Mouse (Mus musculus): ENCODE measurements at regions not wholly inside any gene's neighbourhood (a gene's known extent, or its start where the extent isn't known, plus 50 kb on each side); places are given as distances from the start of the nearest gene placed in this dataset.

DNA sequence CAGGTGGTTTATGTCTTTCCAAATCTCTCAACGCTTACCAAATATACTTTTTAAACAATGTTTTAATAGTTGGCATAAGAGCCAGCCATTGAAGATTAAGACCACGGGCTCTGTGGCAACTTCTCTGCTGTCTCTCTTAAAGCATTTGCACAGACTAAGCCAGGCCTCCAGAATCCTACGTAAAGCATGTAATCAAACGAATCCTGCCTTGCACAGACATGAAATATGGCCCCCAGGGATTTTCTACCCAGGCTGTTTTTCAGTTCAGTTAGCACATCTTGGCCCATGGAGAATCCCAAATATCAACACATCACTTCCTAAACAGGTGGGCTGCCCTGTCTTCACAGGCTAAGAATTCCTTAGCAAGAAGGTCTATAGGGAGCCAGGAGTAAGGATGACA, 108.9 kb upstream of the Map1b start:
- H3K4me2 ChIP-seq (replicated peaks) = no peak overlapping the region
- no peaks in the 10 kb centered on the region for H3K27me3 ChIP-seq
- H3K9ac ChIP-seq = no peak overlapping the region
- no peaks in the 10 kb centered on the region for H3K36me3 ChIP-seq
- 50% methylated on average over 4 of the region's 4 CpGs for WGBS
- peaks cover 7% of the 10 kb centered on the region; the same call in 1 of the 2 replicates for H3K4me1 ChIP-seq
- H3K4me3 ChIP-seq = no peak overlapping the region
- ATAC-seq (ENCODE audit: insufficient number of reproducible peaks, insufficient read depth, low FRiP score, low TSS enrichment) = no peak; the same call in 1 of the 2 replicates
- no peak overlapping the region for H3K27ac ChIP-seq
- H3K9me3 ChIP-seq = no peaks in the 10 kb centered on the region

- no peak overlapping the region for H3K27ac ChIP-seq
- 65% methylated on average over 9 of the region's 9 CpGs for WGBS
- H3K4me3 ChIP-seq = no peak overlapping the region
- no peaks in the 10 kb centered on the region for H3K27me3 ChIP-seq
- H3K9me3 ChIP-seq = no peaks in the 10 kb centered on the region
- H3K4me1 ChIP-seq = no peaks in the 10 kb centered on the region
- ATAC-seq (ENCODE audit: insufficient number of reproducible peaks, insufficient read depth, low FRiP score, low TSS enrichment) = no peak
- no peak overlapping the region for H3K9ac ChIP-seq
- H3K4me2 ChIP-seq (replicated peaks) = no peak overlapping the region
- no peaks in the 10 kb centered on the region for H3K36me3 ChIP-seq
Measured at GRCm38 (mm10) chr13:99618332-99618731, 102.0 kb upstream of the Map1b start.

- Histone ChIP-seq H3K27me3 (no peaks in the 10 kb centered on the region), H3K9ac (no peak overlapping the region), H3K9me3 (no peaks in the 10 kb centered on the region), H3K4me2 (replicated peaks) (no peak overlapping the region), H3K27ac (no peak overlapping the region), H3K4me1 (no peaks in the 10 kb centered on the region), H3K36me3 (no peaks in the 10 kb centered on the region), H3K4me3 (no peak overlapping the region)
- WGBS = 82% methylated on average over 5 of the region's 5 CpGs
- no peak for ATAC-seq (ENCODE audit: insufficient number of reproducible peaks, insufficient read depth, low FRiP score, low TSS enrichment)
Measured at GRCm38 (mm10) chr13:99617457-99617856, 101.1 kb upstream of the Map1b start.

- ATAC-seq (ENCODE audit: insufficient number of reproducible peaks, insufficient read depth, low FRiP score, low TSS enrichment) = no peak
- Histone ChIP-seq H3K4me2 (replicated peaks) (no peak overlapping the region), H3K36me3 (no peaks in the 10 kb centered on the region), H3K4me1 (peaks cover 15% of the 10 kb centered on the region), H3K9ac (no peak overlapping the region), H3K27ac (no peak overlapping the region), H3K9me3 (no peaks in the 10 kb centered on the region), H3K27me3 (no peaks in the 10 kb centered on the region), H3K4me3 (no peak overlapping the region)
- 80% methylated on average over 18 of the region's 18 CpGs for WGBS
Measured at GRCm38 (mm10) chr13:99611715-99612494, 95.6 kb upstream of the Map1b start.

DNA sequence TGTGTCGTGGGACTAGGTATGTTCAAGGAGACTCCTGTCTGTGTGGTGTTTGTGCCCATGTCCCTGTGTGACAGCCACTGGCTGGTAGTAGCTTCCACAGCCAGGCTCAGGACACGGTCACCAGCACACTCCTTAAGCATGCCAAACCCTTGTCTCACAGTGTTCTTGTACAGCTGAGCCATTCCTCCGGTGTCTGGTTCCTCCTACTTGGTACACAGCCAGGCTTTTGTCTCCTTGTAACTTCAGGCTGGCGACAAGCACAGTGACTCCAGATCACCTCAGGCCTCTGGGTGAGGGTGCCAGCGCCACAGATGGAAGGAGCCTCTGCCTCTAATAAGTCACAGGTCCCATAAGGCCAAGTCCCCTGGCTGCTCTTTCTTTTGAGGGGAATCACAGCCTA, 94.2 kb upstream of the Map1b start:
- no peaks in the 10 kb centered on the region for H3K27me3 ChIP-seq
- peaks cover 15% of the 10 kb centered on the region for H3K4me1 ChIP-seq
- ATAC-seq (ENCODE audit: insufficient number of reproducible peaks, insufficient read depth, low FRiP score, low TSS enrichment) = no peak
- WGBS = 64% methylated on average over 5 of the region's 5 CpGs
- no peak overlapping the region for H3K4me2 ChIP-seq (replicated peaks)
- no peaks in the 10 kb centered on the region for H3K9me3 ChIP-seq
- H3K36me3 ChIP-seq = no peaks in the 10 kb centered on the region
- H3K4me3 ChIP-seq = no peak overlapping the region
- H3K9ac ChIP-seq = no peak overlapping the region
- no peak overlapping the region for H3K27ac ChIP-seq

DNA sequence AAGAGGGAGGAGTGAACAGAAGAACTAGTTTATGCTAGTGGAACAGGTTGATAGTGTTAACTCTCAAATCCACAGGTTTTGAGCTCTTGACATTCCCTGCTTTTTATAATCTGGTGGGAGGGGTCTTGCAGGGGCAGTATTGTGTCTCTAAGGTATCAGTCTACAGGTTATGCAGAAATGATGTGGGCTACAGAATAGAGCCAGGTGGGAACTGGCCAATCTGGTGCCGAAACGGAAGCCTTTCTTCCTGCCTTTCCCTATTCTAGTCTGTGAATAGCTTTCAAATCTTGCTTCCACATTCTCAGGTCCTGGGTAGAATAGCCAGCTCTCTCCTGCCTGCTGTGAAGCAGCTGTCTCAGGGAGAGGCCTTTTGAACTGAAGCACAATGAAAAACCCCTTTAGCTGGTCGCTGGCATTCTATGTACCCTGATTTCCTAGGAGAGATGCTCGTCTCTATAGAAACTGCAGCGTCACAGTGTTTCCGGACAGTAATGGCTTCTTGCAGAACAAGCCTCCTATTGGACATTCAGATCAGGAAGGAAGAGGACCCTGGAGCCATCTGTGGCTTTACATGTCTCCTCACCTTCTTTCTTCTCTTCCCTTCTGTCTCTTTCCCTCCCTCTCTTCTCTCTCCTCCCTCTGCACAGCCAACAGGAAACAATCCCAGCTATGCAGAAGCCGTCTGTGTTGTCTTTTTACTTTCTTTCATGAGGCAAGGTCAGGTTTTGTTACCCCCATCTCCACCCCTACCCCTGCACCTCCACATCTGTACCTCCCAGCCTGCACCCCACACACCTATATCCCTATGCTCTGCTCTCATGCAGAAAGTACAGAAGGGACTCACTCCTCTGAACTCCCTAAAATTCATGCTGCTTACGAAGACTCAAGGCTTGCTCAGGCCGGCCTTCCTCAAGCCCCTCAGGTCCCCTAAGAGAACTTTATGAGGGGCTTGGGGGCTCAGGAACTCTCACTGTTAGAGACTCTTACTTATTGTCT, 93.1 kb upstream of the Map1b start:
- no peaks in the 10 kb centered on the region for H3K36me3 ChIP-seq
- no peaks in the 10 kb centered on the region for H3K9me3 ChIP-seq
- H3K4me1 ChIP-seq = peaks cover 15% of the 10 kb centered on the region
- H3K27ac ChIP-seq = no peak overlapping the region
- no peaks in the 10 kb centered on the region for H3K27me3 ChIP-seq
- no peak overlapping the region for H3K4me2 ChIP-seq (replicated peaks)
- no peak overlapping the region for H3K9ac ChIP-seq
- 0 out of 2 replicates have a peak, but pooled peaks have one; percentile 41 for ATAC-seq (ENCODE audit: insufficient number of reproducible peaks, insufficient read depth, low FRiP score, low TSS enrichment)
- H3K4me3 ChIP-seq = no peak overlapping the region
- 39% methylated on average over 9 of the region's 9 CpGs for WGBS

GRCm38 (mm10) chr13:99608591-99608990, 92.3 kb upstream of the Map1b start:
- no peak for ATAC-seq (ENCODE audit: insufficient number of reproducible peaks, insufficient read depth, low FRiP score, low TSS enrichment)
- H3K9me3 ChIP-seq = no peaks in the 10 kb centered on the region
- WGBS = 22% methylated on average over 5 of the region's 5 CpGs

GRCm38 (mm10) chr13:99607208-99607607, 90.9 kb upstream of the Map1b start:
- 0 out of 2 replicates have a peak, but pooled peaks cover 4% of the 10 kb centered on the region for H3K9me3 ChIP-seq
- no peak overlapping the region for H3K27ac ChIP-seq
- no peak overlapping the region for H3K9ac ChIP-seq
- no peak overlapping the region for H3K4me3 ChIP-seq
- no peak overlapping the region for H3K4me2 ChIP-seq (replicated peaks)
- peaks cover 15% of the 10 kb centered on the region for H3K4me1 ChIP-seq
- WGBS = 89% methylated on average over 6 of the region's 6 CpGs
- ATAC-seq (ENCODE audit: insufficient number of reproducible peaks, insufficient read depth, low FRiP score, low TSS enrichment) = no peak
- no peaks in the 10 kb centered on the region for H3K36me3 ChIP-seq
- H3K27me3 ChIP-seq = no peaks in the 10 kb centered on the region

More at GRCm38 (mm10) chr13:99608591-99608990, 92.3 kb upstream of the Map1b start:
- H3K4me2 ChIP-seq (replicated peaks) = 0 out of 2 replicates have a peak overlapping the region, but pooled peaks have one; percentile 2
- no peak overlapping the region for H3K9ac ChIP-seq
- peaks cover 15% of the 10 kb centered on the region for H3K4me1 ChIP-seq
- no peaks in the 10 kb centered on the region for H3K27me3 ChIP-seq
- H3K36me3 ChIP-seq = no peaks in the 10 kb centered on the region
- no peak overlapping the region for H3K4me3 ChIP-seq
- H3K27ac ChIP-seq = no peak overlapping the region

- WGBS = 53% methylated on average over 1 of the region's 1 CpGs
- H3K27ac ChIP-seq = no peak overlapping the region
- ATAC-seq (ENCODE audit: insufficient number of reproducible peaks, insufficient read depth, low FRiP score, low TSS enrichment) = no peak
Measured at GRCm38 (mm10) chr13:99606606-99606990, 90.3 kb upstream of the Map1b start.

GRCm38 (mm10) chr13:99605866-99606605, 89.7 kb upstream of the Map1b start:
- H3K4me3 ChIP-seq = no peak overlapping the region

More at GRCm38 (mm10) chr13:99606606-99606990, 90.3 kb upstream of the Map1b start:
- no peaks in the 10 kb centered on the region for H3K36me3 ChIP-seq
- H3K4me1 ChIP-seq = peaks cover 15% of the 10 kb centered on the region
- H3K4me2 ChIP-seq (replicated peaks) = no peak overlapping the region
- H3K27me3 ChIP-seq = no peaks in the 10 kb centered on the region
- H3K4me3 ChIP-seq = no peak overlapping the region
- H3K9ac ChIP-seq = no peak overlapping the region
- 0 out of 2 replicates have a peak, but pooled peaks cover 4% of the 10 kb centered on the region for H3K9me3 ChIP-seq

DNA sequence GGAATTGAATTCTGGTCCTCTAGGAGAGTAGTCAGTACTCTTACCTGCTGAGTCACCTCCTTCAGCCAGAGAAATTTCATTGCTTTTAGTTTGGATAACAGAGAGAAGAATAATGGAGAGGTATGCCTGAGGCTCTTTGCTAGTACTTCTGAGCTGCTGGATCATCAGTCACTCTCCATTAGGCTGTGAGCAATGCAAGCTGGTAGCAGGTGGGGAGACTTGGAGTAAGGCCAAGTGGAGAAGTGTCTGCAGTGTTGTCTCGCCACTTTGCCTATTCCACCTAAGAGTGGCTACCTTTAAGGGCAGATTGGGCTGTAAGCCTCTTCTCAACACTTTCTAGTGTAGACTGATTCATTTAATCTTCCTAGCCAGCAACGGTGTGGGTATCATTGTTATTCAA, 81.6 kb upstream of the Map1b start:
- no peak overlapping the region for H3K4me3 ChIP-seq
- no peaks in the 10 kb centered on the region for H3K36me3 ChIP-seq
- no peak overlapping the region for H3K27ac ChIP-seq
- peaks cover 5% of the 10 kb centered on the region for H3K4me1 ChIP-seq
- no peak overlapping the region for H3K9ac ChIP-seq
- ATAC-seq (ENCODE audit: insufficient number of reproducible peaks, insufficient read depth, low FRiP score, low TSS enrichment) = no peak
- H3K9me3 ChIP-seq = no peaks in the 10 kb centered on the region
- no peaks in the 10 kb centered on the region for H3K27me3 ChIP-seq
- WGBS = 74% methylated on average over 2 of the region's 2 CpGs
- H3K4me2 ChIP-seq (replicated peaks) = no peak overlapping the region

More at GRCm38 (mm10) chr13:99605866-99606605, 89.7 kb upstream of the Map1b start:
- WGBS = 61% methylated on average over 2 of the region's 2 CpGs
- Histone ChIP-seq H3K36me3 (no peaks in the 10 kb centered on the region), H3K4me2 (replicated peaks) (no peak overlapping the region), H3K9me3 (0 out of 2 replicates have a peak, but pooled peaks cover 4% of the 10 kb centered on the region), H3K4me1 (peaks cover 15% of the 10 kb centered on the region), H3K27ac (no peak overlapping the region), H3K9ac (no peak overlapping the region), H3K27me3 (no peaks in the 10 kb centered on the region)
- ATAC-seq (ENCODE audit: insufficient number of reproducible peaks, insufficient read depth, low FRiP score, low TSS enrichment) = no peak
